Mouse (Mus musculus) forebrain, embryonic 15.5 days (tissue): ENCODE measurements around the gene Zfp142. TPM values are rescaled to one million over a fixed set of nuclear protein-coding genes. Genes with fewer than 3 reads are reported as not detected.

ENCODE experiments used
- ATAC-seq: fragments of 200-750 bp; cut with Nextera tagmentation; replicated peaks from 2 replicates; pipeline ENCODE4 v1.8.0; 2017; ENCODE audit warnings: mild to moderate bottlenecking, moderate TSS enrichment, moderate library complexity
- H3K27ac ChIP-seq: fragments of 300-500 bp; sonication (generic); replicated peaks from 2 replicates; pipeline ENCODE4 v1.5.1; 2015; ENCODE audit warnings: mild to moderate bottlenecking, inconsistent platforms
- H3K27me3 ChIP-seq: fragments of 300-500 bp; sonication (generic); 2 replicates; pipeline ENCODE4 v1.6.1; 2015; ENCODE audit warnings: inconsistent platforms
- H3K36me3 ChIP-seq: fragments of 300-500 bp; sonication (generic); 2 replicates; pipeline ENCODE4 v1.6.1; 2015; ENCODE audit warnings: mild to moderate bottlenecking, inconsistent platforms
- H3K4me1 ChIP-seq: fragments of 300-500 bp; sonication (generic); 2 replicates; pipeline ENCODE4 v1.6.1; 2015; ENCODE audit warnings: inconsistent platforms
- H3K4me2 ChIP-seq: fragments of 300-500 bp; sonication (generic); replicated peaks from 2 replicates; pipeline ENCODE4 v1.6.1; 2015; ENCODE audit warnings: mild to moderate bottlenecking, inconsistent platforms
- H3K4me3 ChIP-seq: fragments of 300-500 bp; sonication (generic); 2 replicates; pipeline ENCODE4 v1.5.1; 2015; ENCODE audit warnings: mild to moderate bottlenecking, inconsistent platforms
- H3K9ac ChIP-seq: fragments of 300-500 bp; sonication (generic); replicated peaks from 2 replicates; pipeline ENCODE4 v1.6.1; 2015; ENCODE audit warnings: mild to moderate bottlenecking, inconsistent platforms
- H3K9me3 ChIP-seq: fragments of 300-500 bp; sonication (generic); 2 replicates; pipeline ENCODE4 v1.6.1; 2016; ENCODE audit warnings: inconsistent platforms
- WGBS: fragments of 180-500 bp; shearing (Covaris S2); methylation state at CpG from one replicate; pipeline ENCODE4 v1.1.7; 2015; ENCODE audit warnings: mixed read lengths; 5-methylcytosine and 5-hydroxymethylcytosine counted together
- microRNA-seq: library from miRNA; unstranded; fragments of <30 nt; microRNA quantifications from one replicate; pipeline ENCODE4, GENCODE M21; 2016
- polyA plus RNA-seq: library from polyadenylated mRNA; unstranded; fragments of >200 nt; fragmentation: Nextera tagmentation; extraction: Ambion mirVana; gene quantifications from 2 replicates; pipeline ENCODE4 v1.2.1, GENCODE M21; 2015

Gene Zfp142
- polyA plus RNA-seq, 1 experiment from 2014 or later, result 8.9 TPM

DNA sequence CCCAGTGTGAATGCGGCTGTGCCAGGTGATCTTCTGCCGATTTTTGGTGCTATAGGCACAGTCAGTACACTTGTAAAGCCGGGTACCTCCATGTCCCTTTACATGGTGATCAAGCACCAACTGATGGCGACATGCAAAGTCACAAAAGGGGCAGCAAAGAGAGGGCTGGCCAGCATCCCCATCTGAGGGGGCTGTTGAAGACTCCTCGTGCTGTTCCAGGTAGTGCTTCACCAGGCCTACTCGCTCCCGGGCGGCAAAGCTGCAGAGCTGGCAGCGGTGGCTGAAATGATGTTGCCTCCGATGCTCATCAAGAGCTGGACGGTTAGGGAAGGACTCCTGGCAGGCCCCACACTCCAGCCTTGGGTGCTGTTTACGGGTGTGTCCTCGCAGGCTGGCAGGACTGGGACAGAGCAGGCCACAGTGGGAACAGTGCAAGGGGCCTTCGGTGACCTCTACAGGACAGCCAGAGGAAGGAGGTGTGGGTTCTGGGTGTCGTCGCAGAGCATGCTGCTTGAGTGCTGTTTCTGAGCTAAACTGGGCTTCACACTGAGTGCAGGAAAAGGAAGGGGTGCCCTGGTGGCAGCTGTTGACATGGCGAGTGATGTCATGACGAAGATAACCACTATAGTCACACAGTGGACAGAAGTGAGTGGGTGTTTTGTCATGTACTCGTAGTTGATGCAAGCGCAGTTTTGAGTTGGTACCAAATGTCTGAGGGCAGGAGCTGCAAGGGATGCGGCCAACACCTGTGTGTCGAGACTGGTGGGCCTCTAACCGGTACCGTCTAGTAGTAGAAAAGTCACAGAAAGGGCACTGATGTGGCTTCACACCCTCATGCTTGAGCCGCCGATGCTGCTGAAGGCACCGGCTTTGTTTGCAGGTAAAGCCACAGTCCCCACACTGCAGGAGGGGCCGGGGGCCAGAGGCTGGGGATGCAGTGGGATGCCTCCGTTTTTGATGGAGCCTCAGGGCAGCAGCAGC is 18.0 kb downstream of the Zfp142 start:
- no peak for ATAC-seq
- no peak overlapping the region for H3K4me3 ChIP-seq
- H3K27me3 ChIP-seq, result no peaks in the 10 kb centered on the region
- H3K9ac ChIP-seq, result no peak overlapping the region
- H3K4me2 ChIP-seq, result no peak overlapping the region
- H3K4me1 ChIP-seq, result no peaks in the 10 kb centered on the region
- no peak overlapping the region for H3K27ac ChIP-seq
- peaks cover 93% of the 10 kb centered on the region for H3K36me3 ChIP-seq
- no peaks in the 10 kb centered on the region for H3K9me3 ChIP-seq
- 92% methylated on average over 29 of the region's 29 CpGs for WGBS

GRCm38 (mm10) chr1:74565834-74566233 is 22.2 kb downstream of the Zfp142 start:
- Histone ChIP-seq H3K4me1 (no peaks in the 10 kb centered on the region), H3K9ac (no peak overlapping the region), H3K4me3 (no peak overlapping the region), H3K36me3 (peaks cover 67% of the 10 kb centered on the region), H3K27me3 (no peaks in the 10 kb centered on the region), H3K9me3 (no peaks in the 10 kb centered on the region), H3K27ac (no peak overlapping the region), H3K4me2 (no peak overlapping the region)
- no peak for ATAC-seq
- WGBS, result 71% methylated on average over 6 of the region's 6 CpGs

DNA sequence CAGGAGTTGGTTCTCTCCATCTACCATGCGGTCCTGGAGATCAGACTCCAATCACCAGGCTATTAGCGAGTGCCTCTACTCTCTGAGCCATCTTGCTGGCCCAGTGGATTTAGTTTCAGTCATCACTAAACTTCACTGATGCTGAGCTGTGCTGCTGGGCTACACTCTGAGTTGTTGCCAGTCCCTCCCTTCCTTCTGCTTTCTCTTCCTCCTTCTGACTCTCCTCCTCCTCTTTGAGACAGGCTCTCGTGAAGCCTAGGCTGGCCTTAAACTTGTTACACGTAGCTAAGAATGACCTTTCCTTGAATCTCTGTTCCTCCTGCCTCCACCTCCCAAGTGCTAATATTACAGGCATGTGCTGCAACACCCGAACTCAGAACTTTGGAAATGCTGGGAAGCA is 29.0 kb downstream of the Zfp142 start:
- Histone ChIP-seq H3K4me3 (no peak overlapping the region), H3K4me1 (no peaks in the 10 kb centered on the region), H3K27ac (no peak overlapping the region), H3K36me3 (peaks cover 5% of the 10 kb centered on the region; the same call in 1 of the 2 replicates), H3K9me3 (no peaks in the 10 kb centered on the region), H3K4me2 (no peak overlapping the region), H3K9ac (no peak overlapping the region), H3K27me3 (no peaks in the 10 kb centered on the region)
- WGBS, result 87% methylated on average over 5 of the region's 5 CpGs
- no peak for ATAC-seq

DNA sequence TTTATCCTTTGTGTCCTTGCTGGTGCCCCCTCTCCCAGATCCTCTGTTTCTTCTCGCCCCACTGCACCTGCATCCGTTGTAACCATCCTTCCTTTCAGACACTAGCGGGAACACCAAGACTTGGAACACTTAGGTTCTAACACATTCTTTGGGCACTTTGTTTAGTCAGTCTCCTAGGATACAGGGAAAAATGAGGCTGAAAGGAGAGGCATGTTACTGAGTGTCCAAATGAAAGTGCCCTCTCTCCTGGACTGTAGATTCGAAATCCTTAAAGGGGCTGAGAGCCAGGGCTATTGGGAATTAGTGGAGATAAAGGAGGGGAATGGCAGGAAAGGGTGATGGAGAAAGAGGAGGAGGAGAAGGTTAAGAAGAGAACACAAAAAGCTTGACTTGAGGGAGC is 43.9 kb downstream of the Zfp142 start, which contains the start of gene Usp37:
Gene Usp37 (minus strand): TSS at position 101 of the 400 bp plus-strand sequence.
- no peak within 1 kb of the TSS; the same call in 1 of the 2 replicates for H3K4me2 ChIP-seq
- no peak within 1 kb of the TSS for H3K9ac ChIP-seq
- no peaks in the 10 kb centered on the region for H3K9me3 ChIP-seq
- no peaks in the 10 kb centered on the region for H3K36me3 ChIP-seq
- no peaks in the 10 kb centered on the region for H3K27me3 ChIP-seq
- H3K27ac ChIP-seq, result no peak within 1 kb of the TSS
- peaks cover 10% of the 10 kb centered on the region for H3K4me1 ChIP-seq
- no peak for ATAC-seq
- 28% methylated on average over 4 of the region's 4 CpGs for whole genome bisulfite sequencing
- no peak within 1 kb of the TSS for H3K4me3 ChIP-seq

- H3K4me2 ChIP-seq, result peak within 1 kb of the TSS; percentile 34
- peak within 1 kb of the TSS; percentile 21 for H3K4me3 ChIP-seq
- H3K4me1 ChIP-seq, result peaks cover 10% of the 10 kb centered on the region
- H3K36me3 ChIP-seq, result no peaks in the 10 kb centered on the region
- ATAC-seq, result peak; percentile 58; the same call in 1 of the 2 replicates
- no peaks in the 10 kb centered on the region for H3K9me3 ChIP-seq
- peak within 1 kb of the TSS; percentile 41 for H3K27ac ChIP-seq
- 0 out of 2 replicates have a peak within 1 kb of the TSS, but pooled peaks have one; percentile 5 for H3K9ac ChIP-seq
- H3K27me3 ChIP-seq, result no peaks in the 10 kb centered on the region
- 4% methylated on average over 5 of the region's 6 CpGs for WGBS
Observed at GRCm38 (mm10) chr1:74542451-74542961, 45.5 kb downstream of the Zfp142 start, which contains the start of gene Plcd4. Gene Plcd4, plus strand, starts transcription at chr1:74542888.

- no peaks in the 10 kb centered on the region for H3K36me3 ChIP-seq
- no peaks in the 10 kb centered on the region for H3K9me3 ChIP-seq
- peaks cover 10% of the 10 kb centered on the region for H3K4me1 ChIP-seq
- no peak overlapping the region for H3K9ac ChIP-seq
- H3K4me3 ChIP-seq, result no peak overlapping the region
- no peak overlapping the region for H3K27ac ChIP-seq
- no peak overlapping the region for H3K4me2 ChIP-seq
- H3K27me3 ChIP-seq, result no peaks in the 10 kb centered on the region
- no peak for ATAC-seq
Observed at GRCm38 (mm10) chr1:74538650-74539049, 49.4 kb downstream of the Zfp142 start.

GRCm38 (mm10) chr1:74528589-74528988 is 59.5 kb downstream of the Zfp142 start:
- no peak overlapping the region for H3K4me3 ChIP-seq
- H3K27ac ChIP-seq, result no peak overlapping the region
- ATAC-seq, result no peak
- WGBS, result 93% methylated on average over 7 of the region's 7 CpGs
- no peak overlapping the region for H3K4me2 ChIP-seq
- no peak overlapping the region for H3K9ac ChIP-seq
- H3K4me1 ChIP-seq, result no peaks in the 10 kb centered on the region
- no peaks in the 10 kb centered on the region for H3K9me3 ChIP-seq
- H3K27me3 ChIP-seq, result no peaks in the 10 kb centered on the region
- H3K36me3 ChIP-seq, result peaks cover 79% of the 10 kb centered on the region

DNA sequence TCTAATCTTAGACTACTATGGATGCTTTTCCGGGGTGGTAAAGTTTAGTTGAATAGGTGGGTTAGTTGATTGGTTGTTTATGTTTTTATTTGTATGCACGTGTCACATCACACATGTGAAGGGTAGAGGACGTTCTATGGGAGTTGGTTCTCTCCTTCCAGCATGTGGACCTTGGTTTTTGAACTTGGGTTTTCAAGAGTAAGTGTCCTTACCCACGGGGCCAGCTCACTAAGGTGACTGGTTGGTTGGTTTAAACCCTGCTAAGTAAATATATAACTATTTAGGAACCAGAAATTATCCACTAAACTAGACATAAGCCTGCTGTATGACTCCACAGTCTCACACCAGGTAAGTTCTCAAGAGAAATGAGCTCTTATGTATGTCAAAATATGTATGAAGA is 63.3 kb downstream of the Zfp142 start:
- no peaks in the 10 kb centered on the region for H3K27me3 ChIP-seq
- 95% methylated on average over 4 of the region's 4 CpGs for WGBS
- peaks cover 85% of the 10 kb centered on the region for H3K36me3 ChIP-seq
- H3K4me3 ChIP-seq, result no peak overlapping the region
- no peak overlapping the region for H3K27ac ChIP-seq
- no peaks in the 10 kb centered on the region for H3K9me3 ChIP-seq
- ATAC-seq, result no peak
- H3K4me1 ChIP-seq, result no peaks in the 10 kb centered on the region
- no peak overlapping the region for H3K4me2 ChIP-seq
- H3K9ac ChIP-seq, result no peak overlapping the region

DNA sequence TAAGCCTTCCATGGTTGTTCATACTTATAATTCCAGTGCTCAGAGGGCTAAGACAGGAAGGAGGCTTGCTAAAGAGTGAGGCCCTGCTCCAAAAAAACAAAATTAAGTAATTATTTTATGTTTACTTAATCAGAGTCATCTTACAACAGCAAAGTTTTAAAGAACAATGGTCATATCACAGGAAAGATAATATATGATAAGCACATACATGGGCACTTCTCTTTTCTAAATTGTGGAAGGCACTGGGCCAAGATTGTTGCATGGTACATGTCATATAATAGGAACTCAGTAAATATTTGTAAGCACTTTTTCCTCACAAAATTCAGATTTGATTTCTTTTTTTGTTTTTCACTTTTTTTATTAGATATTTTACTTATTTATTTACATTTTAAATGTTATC is 68.2 kb downstream of the Zfp142 start:
- H3K9ac ChIP-seq, result no peak overlapping the region
- ATAC-seq, result no peak

More for the DNA sequence above, 68.2 kb downstream of the Zfp142 start:
- H3K27ac ChIP-seq, result no peak overlapping the region
- no peak overlapping the region for H3K4me3 ChIP-seq
- no peak overlapping the region for H3K4me2 ChIP-seq
- H3K9me3 ChIP-seq, result no peaks in the 10 kb centered on the region
- H3K27me3 ChIP-seq, result no peaks in the 10 kb centered on the region
- H3K4me1 ChIP-seq, result no peaks in the 10 kb centered on the region
- peaks cover 63% of the 10 kb centered on the region for H3K36me3 ChIP-seq

Small RNA genes within 50 kb of the gene (microRNA-seq; reads per million reads assigned to microRNA genes)
- not detected for gene Gm25035

Other genes starting within 250 kb of the Zfp142 start
- gene Catip, start 226.1 kb downstream of the Zfp142 start, polyA plus RNA-seq, result 0.38 and 1.2 TPM in 2 replicates
- 1.9 and 3.2 TPM in 2 replicates for gene Slc11a1, start 213.1 kb downstream of the Zfp142 start, polyA plus RNA-seq
- 21.4 and 22.4 TPM in 2 replicates for gene Ctdsp1, start 196.7 kb downstream of the Zfp142 start, polyA plus RNA-seq
- 0.27 and 0.29 TPM in 2 replicates for gene Vil1, start 178.9 kb downstream of the Zfp142 start, polyA plus RNA-seq
- gene Cnot9, start 82.2 kb downstream of the Zfp142 start, polyA plus RNA-seq, result 53.8 and 56.2 TPM in 2 replicates
- gene Plcd4, start 45.4 kb downstream of the Zfp142 start, polyA plus RNA-seq, result 3.4 and 5.3 TPM in 2 replicates
- gene Usp37, start 44.0 kb downstream of the Zfp142 start, polyA plus RNA-seq, result 32.2 and 33.0 TPM in 2 replicates
- gene Bcs1l, start within 50 bp of the Zfp142 start, polyA plus RNA-seq, result 27.6 and 27.9 TPM in 2 replicates
- 41.8 and 46.0 TPM in 2 replicates for gene Rnf25, start 13.2 kb upstream of the Zfp142 start, polyA plus RNA-seq
- 25.7 and 27.9 TPM in 2 replicates for gene Stk36, start 13.2 kb upstream of the Zfp142 start, polyA plus RNA-seq
- 15.3 and 16.1 TPM in 2 replicates for gene Ttll4, start 73.5 kb upstream of the Zfp142 start, polyA plus RNA-seq
- 0.91 and 1.6 TPM in 2 replicates for gene Cyp27a1, start 125.3 kb upstream of the Zfp142 start, polyA plus RNA-seq
- gene Prkag3, start 161.0 kb upstream of the Zfp142 start, polyA plus RNA-seq, result not detected in 2 replicates
- gene Wnt6, start 183.6 kb upstream of the Zfp142 start, polyA plus RNA-seq, result 2.2 and 2.3 TPM in 2 replicates
- 0.50 and 0.80 TPM in 2 replicates for gene Wnt10a, start 203.3 kb upstream of the Zfp142 start, polyA plus RNA-seq